Mouse (Mus musculus) forebrain, embryonic 12.5 days (tissue): Measurements from ENCODE around the gene Stra6. TPM values are rescaled to one million over a fixed set of nuclear protein-coding genes. Genes with fewer than 3 reads are reported as not detected.

Experiments
- ATAC-seq: fragments of 200-750 bp; cut with Nextera tagmentation; 2 replicates; pipeline ENCODE4 v1.8.0; 2017; ENCODE audit warnings: moderate TSS enrichment; ENCODE audit not compliant: low FRiP score
- H3K27ac ChIP-seq: fragments of 300-500 bp; sonication (generic); 2 replicates; pipeline ENCODE4 v1.5.1; 2016; ENCODE audit warnings: mild to moderate bottlenecking
- H3K27me3 ChIP-seq: fragments of 300-500 bp; sonication (generic); 2 replicates; pipeline ENCODE4 v1.6.1; 2016; ENCODE audit warnings: mild to moderate bottlenecking
- H3K36me3 ChIP-seq: fragments of 300-500 bp; sonication (generic); replicated peaks from 2 replicates; pipeline ENCODE4 v1.6.1; 2016; ENCODE audit warnings: mild to moderate bottlenecking
- H3K4me1 ChIP-seq: fragments of 300-500 bp; sonication (generic); 2 replicates; pipeline ENCODE4 v1.6.1; 2016
- H3K4me2 ChIP-seq: fragments of 300-500 bp; sonication (generic); 2 replicates; pipeline ENCODE4 v1.6.1; 2016; ENCODE audit warnings: mild to moderate bottlenecking, moderate library complexity
- H3K4me3 ChIP-seq: fragments of 300-500 bp; sonication (generic); replicated peaks from 2 replicates; pipeline ENCODE4 v1.5.1; 2016; ENCODE audit warnings: mild to moderate bottlenecking
- H3K9ac ChIP-seq: fragments of 300-500 bp; sonication (generic); 2 replicates; pipeline ENCODE4 v1.6.1; 2016; ENCODE audit warnings: mild to moderate bottlenecking
- H3K9me3 ChIP-seq: fragments of 300-500 bp; sonication (generic); 2 replicates; pipeline ENCODE4 v1.6.1; 2016
- WGBS: fragments of 180-500 bp; shearing (Covaris S2); methylation state at CpG from one replicate; pipeline ENCODE4 v1.1.7; 2016; 5-methylcytosine and 5-hydroxymethylcytosine counted together
- polyA plus RNA-seq: library from polyadenylated mRNA; unstranded; fragments of >200 nt; fragmentation: Nextera tagmentation; extraction: Ambion mirVana; gene quantifications from 2 replicates; pipeline ENCODE4 v1.2.1, GENCODE M21; 2016

Stra6 gene
- polyA plus RNA-seq, 1 experiment from 2014 or later, result 11.6 TPM

GRCm38 (mm10) chr9:58103647-58104046 lies 40.1 kb downstream of the Stra6 start:
- Histone ChIP-seq H3K27me3 (no peaks in the 10 kb centered on the region), H3K36me3 (no peaks in the 10 kb centered on the region), H3K9ac (no peak overlapping the region), H3K27ac (peak overlapping the region; percentile 72), H3K4me2 (no peak overlapping the region), H3K4me3 (no peak overlapping the region), H3K4me1 (peaks cover 62% of the 10 kb centered on the region), H3K9me3 (no peaks in the 10 kb centered on the region)
- peak; percentile 42; the same call in 1 of the 2 replicates for ATAC-seq
- 33% methylated on average over 6 of the region's 6 CpGs for WGBS

GRCm38 (mm10) chr9:58105595-58106169 lies 42.1 kb downstream of the Stra6 start:
- no peaks in the 10 kb centered on the region for H3K9me3 ChIP-seq
- WGBS, result 70% methylated on average over 15 of the region's 15 CpGs
- no peak for ATAC-seq
- H3K4me3 ChIP-seq, result no peak overlapping the region
- 0 out of 2 replicates have a peak, but pooled peaks cover 5% of the 10 kb centered on the region for H3K27me3 ChIP-seq
- peaks cover 60% of the 10 kb centered on the region for H3K4me1 ChIP-seq
- no peak overlapping the region for H3K9ac ChIP-seq
- no peaks in the 10 kb centered on the region for H3K36me3 ChIP-seq
- H3K27ac ChIP-seq, result no peak overlapping the region
- H3K4me2 ChIP-seq, result no peak overlapping the region

- H3K4me2 ChIP-seq, result no peak overlapping the region
- no peak overlapping the region for H3K4me3 ChIP-seq
- no peaks in the 10 kb centered on the region for H3K9me3 ChIP-seq
- H3K27ac ChIP-seq, result peak overlapping the region; percentile 47
- H3K36me3 ChIP-seq, result no peaks in the 10 kb centered on the region
- H3K4me1 ChIP-seq, result peaks cover 63% of the 10 kb centered on the region
- ATAC-seq, result no peak
- H3K9ac ChIP-seq, result no peak overlapping the region
- WGBS, result 56% methylated on average over 5 of the region's 5 CpGs
- H3K27me3 ChIP-seq, result 0 out of 2 replicates have a peak, but pooled peaks cover 13% of the 10 kb centered on the region
Observed at GRCm38 (mm10) chr9:58107494-58107893, 43.9 kb downstream of the Stra6 start.

GRCm38 (mm10) chr9:58110787-58111186 lies 47.2 kb downstream of the Stra6 start:
- H3K27me3 ChIP-seq, result peaks cover 25% of the 10 kb centered on the region; the same call in 1 of the 2 replicates
- H3K4me1 ChIP-seq, result peaks cover 79% of the 10 kb centered on the region
- no peak overlapping the region for H3K4me2 ChIP-seq
- no peaks in the 10 kb centered on the region for H3K9me3 ChIP-seq
- H3K4me3 ChIP-seq, result no peak overlapping the region
- peak overlapping the region; percentile 99 for H3K27ac ChIP-seq
- ATAC-seq, result no peak
- H3K9ac ChIP-seq, result no peak overlapping the region
- no peaks in the 10 kb centered on the region for H3K36me3 ChIP-seq
- 78% methylated on average over 5 of the region's 5 CpGs for WGBS

- ATAC-seq, result peak; percentile 15; the same call in 1 of the 2 replicates
- H3K27ac ChIP-seq, result peak overlapping the region; percentile 99
- no peaks in the 10 kb centered on the region for H3K36me3 ChIP-seq
- 0 out of 2 replicates have a peak overlapping the region, but pooled peaks have one; percentile 21 for H3K9ac ChIP-seq
- 42% methylated on average over 6 of the region's 6 CpGs for WGBS
- H3K4me3 ChIP-seq, result no peak overlapping the region
- H3K27me3 ChIP-seq, result peaks cover 30% of the 10 kb centered on the region; the same call in 1 of the 2 replicates
- H3K4me2 ChIP-seq, result peak overlapping the region; percentile 53; the same call in 1 of the 2 replicates
- no peaks in the 10 kb centered on the region for H3K9me3 ChIP-seq
- peaks cover 79% of the 10 kb centered on the region for H3K4me1 ChIP-seq
Observed at GRCm38 (mm10) chr9:58111431-58111830, 47.8 kb downstream of the Stra6 start.

GRCm38 (mm10) chr9:58112321-58112751 lies 48.7 kb downstream of the Stra6 start:
- Histone ChIP-seq H3K4me3 (no peak overlapping the region), H3K27me3 (peaks cover 35% of the 10 kb centered on the region; the same call in 1 of the 2 replicates), H3K36me3 (no peaks in the 10 kb centered on the region), H3K27ac (peak overlapping the region; percentile 99), H3K4me1 (peaks cover 81% of the 10 kb centered on the region), H3K9me3 (no peaks in the 10 kb centered on the region), H3K9ac (peak overlapping the region; percentile 56), H3K4me2 (peak overlapping the region; percentile 53)
- peak; percentile 76 for ATAC-seq
- 2% methylated on average over 5 of the region's 6 CpGs for WGBS

GRCm38 (mm10) chr9:58112866-58113278 lies 49.3 kb downstream of the Stra6 start:
- ATAC-seq, result peak; percentile 77
- Histone ChIP-seq H3K9me3 (no peaks in the 10 kb centered on the region), H3K9ac (peak overlapping the region; percentile 56), H3K36me3 (no peaks in the 10 kb centered on the region), H3K27me3 (peaks cover 37% of the 10 kb centered on the region; the same call in 1 of the 2 replicates), H3K27ac (peak overlapping the region; percentile 99), H3K4me3 (peak overlapping the region; percentile 31), H3K4me1 (peaks cover 79% of the 10 kb centered on the region), H3K4me2 (peak overlapping the region; percentile 53)
- 1% methylated on average over 6 of the region's 6 CpGs for WGBS

GRCm38 (mm10) chr9:58113279-58113884 lies 49.8 kb downstream of the Stra6 start:
- under 1% methylated on average over 22 of the region's 22 CpGs for WGBS
- H3K27me3 ChIP-seq, result peaks cover 37% of the 10 kb centered on the region; the same call in 1 of the 2 replicates
- H3K9ac ChIP-seq, result peak overlapping the region; percentile 56
- peak overlapping the region; percentile 99 for H3K27ac ChIP-seq
- H3K4me2 ChIP-seq, result peak overlapping the region; percentile 53
- ATAC-seq, result peak; percentile 34
- H3K36me3 ChIP-seq, result no peaks in the 10 kb centered on the region
- H3K4me1 ChIP-seq, result peaks cover 79% of the 10 kb centered on the region
- peak overlapping the region; percentile 31 for H3K4me3 ChIP-seq
- H3K9me3 ChIP-seq, result no peaks in the 10 kb centered on the region

- Histone ChIP-seq H3K27me3 (peaks cover 37% of the 10 kb centered on the region; the same call in 1 of the 2 replicates), H3K9ac (peak overlapping the region; percentile 25; the same call in 1 of the 2 replicates), H3K9me3 (no peaks in the 10 kb centered on the region), H3K4me2 (peak overlapping the region; percentile 53), H3K4me1 (peaks cover 83% of the 10 kb centered on the region), H3K27ac (peak overlapping the region; percentile 99), H3K36me3 (no peaks in the 10 kb centered on the region), H3K4me3 (0 out of 2 replicates have a peak overlapping the region, but pooled peaks have one; percentile 31)
- no peak for ATAC-seq
- 3% methylated on average over 9 of the region's 9 CpGs for WGBS
Observed at GRCm38 (mm10) chr9:58114019-58114418, 50.4 kb downstream of the Stra6 start.

GRCm38 (mm10) chr9:58115297-58115925 lies 51.8 kb downstream of the Stra6 start:
- Histone ChIP-seq H3K4me1 (peaks cover 81% of the 10 kb centered on the region), H3K9ac (no peak overlapping the region), H3K27me3 (peaks cover 34% of the 10 kb centered on the region; the same call in 1 of the 2 replicates), H3K4me2 (no peak overlapping the region), H3K36me3 (no peaks in the 10 kb centered on the region), H3K27ac (peak overlapping the region; percentile 99), H3K4me3 (no peak overlapping the region), H3K9me3 (no peaks in the 10 kb centered on the region)
- WGBS, result 29% methylated on average over 7 of the region's 7 CpGs
- peak; percentile 33 for ATAC-seq

- peaks cover 74% of the 10 kb centered on the region for H3K4me1 ChIP-seq
- no peak for ATAC-seq
Observed at GRCm38 (mm10) chr9:58116024-58116651, 52.5 kb downstream of the Stra6 start.

GRCm38 (mm10) chr9:58118671-58119070 lies 55.1 kb downstream of the Stra6 start, which contains the start of gene Ccdc33:
Ccdc33 (minus strand) TSS chr9:58118823.
- H3K4me1 ChIP-seq, result peaks cover 53% of the 10 kb centered on the region
- no peaks in the 10 kb centered on the region for H3K36me3 ChIP-seq
- 19% methylated on average over 2 of the region's 2 CpGs for WGBS
- no peaks in the 10 kb centered on the region for H3K9me3 ChIP-seq
- H3K4me3 ChIP-seq, result no peak within 1 kb of the TSS
- no peak within 1 kb of the TSS for H3K27ac ChIP-seq
- ATAC-seq, result no peak
- H3K4me2 ChIP-seq, result no peak within 1 kb of the TSS
- H3K9ac ChIP-seq, result no peak within 1 kb of the TSS
- peaks cover 24% of the 10 kb centered on the region; the same call in 1 of the 2 replicates for H3K27me3 ChIP-seq

More at GRCm38 (mm10) chr9:58116024-58116651, 52.5 kb downstream of the Stra6 start:
- no peaks in the 10 kb centered on the region for H3K9me3 ChIP-seq
- no peaks in the 10 kb centered on the region for H3K36me3 ChIP-seq
- peaks cover 27% of the 10 kb centered on the region; the same call in 1 of the 2 replicates for H3K27me3 ChIP-seq
- H3K4me3 ChIP-seq, result no peak overlapping the region
- peak overlapping the region; percentile 99 for H3K27ac ChIP-seq
- H3K9ac ChIP-seq, result no peak overlapping the region
- WGBS, result 23% methylated on average over 7 of the region's 7 CpGs
- no peak overlapping the region; the same call in 1 of the 2 replicates for H3K4me2 ChIP-seq
